Mouse (Mus musculus) forebrain, embryonic 13.5 days (tissue): ENCODE results near the gene Zfp385c. TPM values are rescaled to one million over a fixed set of nuclear protein-coding genes. Genes with fewer than 3 reads are reported as not detected.

Experiments
- ATAC-seq: fragments of 200-750 bp; cut with Nextera tagmentation; 2 replicates; pipeline ENCODE4 v1.8.0; 2017
- H3K27ac ChIP-seq: fragments of 300-500 bp; sonication (generic); 2 replicates; pipeline ENCODE4 v1.5.1; 2015; ENCODE audit warnings: inconsistent platforms, mild to moderate bottlenecking, moderate library complexity
- H3K27me3 ChIP-seq: fragments of 300-500 bp; sonication (generic); 2 replicates; pipeline ENCODE4 v1.6.1; 2015; ENCODE audit warnings: mild to moderate bottlenecking, inconsistent platforms
- H3K36me3 ChIP-seq: fragments of 300-500 bp; sonication (generic); 2 replicates; pipeline ENCODE4 v1.6.1; 2015; ENCODE audit warnings: mild to moderate bottlenecking, inconsistent platforms; ENCODE audit not compliant: poor library complexity, severe bottlenecking
- H3K4me1 ChIP-seq: fragments of 300-500 bp; sonication (generic); 2 replicates; pipeline ENCODE4 v1.6.1; 2015; ENCODE audit warnings: inconsistent platforms
- H3K4me2 ChIP-seq: fragments of 300-500 bp; sonication (generic); 2 replicates; pipeline ENCODE4 v1.6.1; 2015; ENCODE audit warnings: inconsistent platforms, mild to moderate bottlenecking, moderate library complexity
- H3K4me3 ChIP-seq: fragments of 300-500 bp; sonication (generic); 2 replicates; pipeline ENCODE4 v1.5.1; 2015; ENCODE audit warnings: mild to moderate bottlenecking, inconsistent platforms
- H3K9ac ChIP-seq: fragments of 300-500 bp; sonication (generic); 2 replicates; pipeline ENCODE4 v1.6.1; 2015; ENCODE audit warnings: mild to moderate bottlenecking, inconsistent platforms
- H3K9me3 ChIP-seq: fragments of 300-500 bp; sonication (generic); replicated peaks from 2 replicates; pipeline ENCODE4 v1.6.1; 2016; ENCODE audit warnings: inconsistent platforms
- WGBS: fragments of 180-500 bp; shearing (Covaris S2); methylation state at CpG from one replicate; pipeline ENCODE4 v1.1.7; 2015; 5-methylcytosine and 5-hydroxymethylcytosine counted together
- polyA plus RNA-seq: library from polyadenylated mRNA; unstranded; fragments of >200 nt; fragmentation: Nextera tagmentation; extraction: Ambion mirVana; gene quantifications from 2 replicates; pipeline ENCODE4 v1.2.1, GENCODE M21; 2015

Zfp385c gene
- polyA plus RNA-seq, 1 experiment from 2014 or later: 0.48 TPM

- 0 out of 2 replicates have a peak, but pooled peaks cover 4% of the 10 kb centered on the region for H3K27me3 ChIP-seq
- 0 out of 2 replicates have a peak, but pooled peaks have one; percentile 4 for ATAC-seq
- 46% methylated on average over 7 of the region's 7 CpGs for WGBS
- H3K9ac ChIP-seq: no peak overlapping the region
- H3K9me3 ChIP-seq: no peaks in the 10 kb centered on the region
- peaks cover 37% of the 10 kb centered on the region for H3K36me3 ChIP-seq
- no peak overlapping the region; the same call in 1 of the 2 replicates for H3K4me3 ChIP-seq
- no peak overlapping the region for H3K27ac ChIP-seq
- peaks cover 7% of the 10 kb centered on the region; the same call in 1 of the 2 replicates for H3K4me1 ChIP-seq
- peak overlapping the region; percentile 28 for H3K4me2 ChIP-seq
Observed at GRCm38 (mm10) chr11:100702906-100703305, 10.7 kb upstream of the Zfp385c start.

GRCm38 (mm10) chr11:100702081-100702851 lies 10.0 kb upstream of the Zfp385c start:
- Histone ChIP-seq H3K9ac (no peak overlapping the region), H3K27ac (no peak overlapping the region), H3K27me3 (0 out of 2 replicates have a peak, but pooled peaks cover 4% of the 10 kb centered on the region), H3K9me3 (no peaks in the 10 kb centered on the region), H3K4me3 (no peak overlapping the region; the same call in 1 of the 2 replicates), H3K36me3 (peaks cover 31% of the 10 kb centered on the region), H3K4me1 (peaks cover 7% of the 10 kb centered on the region; the same call in 1 of the 2 replicates), H3K4me2 (peak overlapping the region; percentile 28)
- ATAC-seq: peak; percentile 27; the same call in 1 of the 2 replicates
- 36% methylated on average over 19 of the region's 19 CpGs for WGBS

- peak overlapping the region; percentile 9; the same call in 1 of the 2 replicates for H3K4me3 ChIP-seq
- no peak for ATAC-seq
Observed at GRCm38 (mm10) chr11:100701301-100701700, 9.0 kb upstream of the Zfp385c start.

GRCm38 (mm10) chr11:100700710-100701109 lies 8.5 kb upstream of the Zfp385c start:
- peaks cover 15% of the 10 kb centered on the region for H3K36me3 ChIP-seq
- H3K9me3 ChIP-seq: no peaks in the 10 kb centered on the region
- H3K4me3 ChIP-seq: no peak overlapping the region
- no peak overlapping the region for H3K27ac ChIP-seq
- no peak overlapping the region for H3K9ac ChIP-seq
- 78% methylated on average over 3 of the region's 3 CpGs for WGBS
- 0 out of 2 replicates have a peak, but pooled peaks cover 4% of the 10 kb centered on the region for H3K27me3 ChIP-seq
- H3K4me1 ChIP-seq: peaks cover 7% of the 10 kb centered on the region; the same call in 1 of the 2 replicates
- ATAC-seq: no peak
- H3K4me2 ChIP-seq: peak overlapping the region; percentile 43; the same call in 1 of the 2 replicates

More at GRCm38 (mm10) chr11:100701301-100701700, 9.0 kb upstream of the Zfp385c start:
- no peaks in the 10 kb centered on the region for H3K9me3 ChIP-seq
- 0 out of 2 replicates have a peak, but pooled peaks cover 4% of the 10 kb centered on the region for H3K27me3 ChIP-seq
- H3K4me1 ChIP-seq: peaks cover 7% of the 10 kb centered on the region; the same call in 1 of the 2 replicates
- WGBS: 3% methylated on average over 14 of the region's 14 CpGs
- no peak overlapping the region for H3K27ac ChIP-seq
- H3K9ac ChIP-seq: no peak overlapping the region
- H3K4me2 ChIP-seq: peak overlapping the region; percentile 43
- peaks cover 21% of the 10 kb centered on the region for H3K36me3 ChIP-seq

- Histone ChIP-seq H3K4me2 (no peak overlapping the region), H3K27me3 (peaks cover 8% of the 10 kb centered on the region), H3K9ac (no peak overlapping the region), H3K36me3 (no peaks in the 10 kb centered on the region), H3K4me1 (peaks cover 7% of the 10 kb centered on the region; the same call in 1 of the 2 replicates), H3K9me3 (no peaks in the 10 kb centered on the region), H3K27ac (no peak overlapping the region), H3K4me3 (no peak overlapping the region)
- no peak for ATAC-seq
- WGBS: 78% methylated on average over 7 of the region's 7 CpGs
Observed at GRCm38 (mm10) chr11:100697921-100698320, 5.7 kb upstream of the Zfp385c start.

GRCm38 (mm10) chr11:100694926-100695325 lies 2.7 kb upstream of the Zfp385c start:
- no peak for ATAC-seq
- Histone ChIP-seq H3K9ac (no peak overlapping the region), H3K27ac (no peak overlapping the region), H3K4me1 (peaks cover 10% of the 10 kb centered on the region), H3K36me3 (no peaks in the 10 kb centered on the region), H3K27me3 (peaks cover 31% of the 10 kb centered on the region), H3K4me2 (no peak overlapping the region), H3K9me3 (no peaks in the 10 kb centered on the region), H3K4me3 (no peak overlapping the region)
- 36% methylated on average over 5 of the region's 5 CpGs for WGBS

- Histone ChIP-seq H3K9me3 (no peaks in the 10 kb centered on the region), H3K4me1 (peaks cover 10% of the 10 kb centered on the region), H3K27me3 (peaks cover 31% of the 10 kb centered on the region), H3K9ac (no peak overlapping the region), H3K36me3 (no peaks in the 10 kb centered on the region), H3K4me2 (no peak overlapping the region), H3K4me3 (no peak overlapping the region), H3K27ac (no peak overlapping the region)
- ATAC-seq: no peak
- 38% methylated on average over 5 of the region's 5 CpGs for WGBS
Observed at GRCm38 (mm10) chr11:100693154-100693553, 899 bp upstream of the Zfp385c start.

- WGBS: 74% methylated on average over 7 of the region's 7 CpGs
- Histone ChIP-seq H3K4me1 (peaks cover 10% of the 10 kb centered on the region), H3K27me3 (peaks cover 31% of the 10 kb centered on the region), H3K4me2 (no peak overlapping the region), H3K27ac (no peak overlapping the region), H3K4me3 (no peak overlapping the region), H3K9ac (no peak overlapping the region), H3K36me3 (no peaks in the 10 kb centered on the region), H3K9me3 (no peaks in the 10 kb centered on the region)
- ATAC-seq: no peak
Observed at GRCm38 (mm10) chr11:100690389-100690788, 1.9 kb downstream of the Zfp385c start.

GRCm38 (mm10) chr11:100688443-100688842 lies 3.8 kb downstream of the Zfp385c start:
- H3K27me3 ChIP-seq: peaks cover 31% of the 10 kb centered on the region
- no peak overlapping the region for H3K27ac ChIP-seq
- no peak overlapping the region for H3K4me3 ChIP-seq
- H3K4me2 ChIP-seq: no peak overlapping the region
- peaks cover 10% of the 10 kb centered on the region for H3K4me1 ChIP-seq
- H3K9ac ChIP-seq: no peak overlapping the region
- H3K9me3 ChIP-seq: no peaks in the 10 kb centered on the region
- H3K36me3 ChIP-seq: no peaks in the 10 kb centered on the region
- no peak for ATAC-seq
- WGBS: 82% methylated on average over 4 of the region's 4 CpGs

- no peak overlapping the region for H3K27ac ChIP-seq
- no peak overlapping the region for H3K4me3 ChIP-seq
- H3K27me3 ChIP-seq: peaks cover 19% of the 10 kb centered on the region
- H3K9me3 ChIP-seq: no peaks in the 10 kb centered on the region
- H3K36me3 ChIP-seq: no peaks in the 10 kb centered on the region
- H3K9ac ChIP-seq: no peak overlapping the region
- H3K4me2 ChIP-seq: no peak overlapping the region
- ATAC-seq: no peak
- peaks cover 5% of the 10 kb centered on the region for H3K4me1 ChIP-seq
- WGBS: 84% methylated on average over 7 of the region's 7 CpGs
Observed at GRCm38 (mm10) chr11:100687265-100687664, 5.0 kb downstream of the Zfp385c start.

GRCm38 (mm10) chr11:100685371-100685770 lies 6.9 kb downstream of the Zfp385c start:
- no peak for ATAC-seq
- Histone ChIP-seq H3K4me1 (no peaks in the 10 kb centered on the region), H3K36me3 (no peaks in the 10 kb centered on the region), H3K4me3 (no peak overlapping the region), H3K27ac (no peak overlapping the region), H3K9me3 (no peaks in the 10 kb centered on the region), H3K4me2 (no peak overlapping the region), H3K27me3 (0 out of 2 replicates have a peak, but pooled peaks cover 2% of the 10 kb centered on the region), H3K9ac (no peak overlapping the region)
- 75% methylated on average over 2 of the region's 3 CpGs for WGBS

GRCm38 (mm10) chr11:100684084-100684483 lies 8.2 kb downstream of the Zfp385c start:
- H3K27me3 ChIP-seq: no peaks in the 10 kb centered on the region
- no peaks in the 10 kb centered on the region for H3K4me1 ChIP-seq
- H3K9me3 ChIP-seq: no peaks in the 10 kb centered on the region
- no peak overlapping the region for H3K27ac ChIP-seq
- no peak overlapping the region for H3K4me3 ChIP-seq
- no peak overlapping the region for H3K4me2 ChIP-seq
- ATAC-seq: no peak
- no peaks in the 10 kb centered on the region for H3K36me3 ChIP-seq
- no peak overlapping the region for H3K9ac ChIP-seq
- 86% methylated on average over 2 of the region's 2 CpGs for WGBS
